Mouse (Mus musculus) left cerebral cortex, adult 9 months (tissue): ENCODE results near the gene Vmn1r19.
"Not testable (repeated sequence)": the region's sequence is repeated elsewhere in the genome, so short reads cannot be mapped to it uniquely, and the experiment has no call there.

Experiments used
- DNase-seq, 2 experiments: peaks; one replicate each; pipeline ENCODE4 v3.0.0; 2022; ENCODE audit warnings: low spot score in 2 of 2

Gene Vmn1r19

GRCm38 (mm10) chr6:57403480-57403879, at the start of gene Vmn1r19:
Gene Vmn1r19 (plus strand): TSS chr6:57403780.
- DNase-seq = not testable (repeated sequence)

GRCm38 (mm10) chr6:57356864-57357263, 46.7 kb upstream of the Vmn1r19 start:
- DNase-seq = peak in 1 of 2 experiments; percentile 2

- no peak for DNase-seq
Observed at GRCm38 (mm10) chr6:57363627-57364026, 40.0 kb upstream of the Vmn1r19 start, which contains the start of gene Vmn1r17. Gene Vmn1r17 (minus strand): TSS chr6:57363727.

- DNase-seq = not testable (repeated sequence)
Observed at GRCm38 (mm10) chr6:57365866-57366265, 37.7 kb upstream of the Vmn1r19 start.

- no peak for DNase-seq
Observed at GRCm38 (mm10) chr6:57367496-57367895, 36.1 kb upstream of the Vmn1r19 start.

- no peak for DNase-seq
Observed at GRCm38 (mm10) chr6:57395683-57396082, 7.9 kb upstream of the Vmn1r19 start, which contains the start of gene Vmn1r18. Gene Vmn1r18 (minus strand): TSS chr6:57395783.

GRCm38 (mm10) chr6:57428630-57429029, 25.1 kb downstream of the Vmn1r19 start, which contains the start of gene Vmn1r20:
Gene Vmn1r20 (plus strand): TSS chr6:57428930.
- no peak for DNase-seq

GRCm38 (mm10) chr6:57431196-57431595, 27.6 kb downstream of the Vmn1r19 start:
- peak in 1 of 2 experiments; percentile 14 for DNase-seq
